In genomic region chrX:16812080-16812479, GRCm38 (mm10) we compare ENCODE assay signal across 19 mouse cellular contexts.
"Had no signal": no experiment of that assay in that cellular context is flagged by ENCODE, and none has a peak within 500 bp of the region (broad histone marks: within the 10 kb centered on the region; RNA-seq: fewer than 3 reads in every experiment).

No protein-coding gene starts in this region.

- H3K27ac ChIP-seq: kidney, postnatal 0 days; limb, embryonic 12.5 days; limb, embryonic 15.5 days; liver, embryonic 12.5 days; liver, embryonic 15.5 days; macrophage; midbrain, embryonic 12.5 days; midbrain, embryonic 15.5 days; neural tube, embryonic 12.5 days; neural tube, embryonic 15.5 days had no signal

- H3K9ac ChIP-seq: limb, embryonic 12.5 days; limb, embryonic 15.5 days; liver, embryonic 12.5 days; liver, embryonic 15.5 days; lung, embryonic 14.5 days; midbrain, embryonic 12.5 days; midbrain, embryonic 15.5 days; neural tube, embryonic 12.5 days; neural tube, embryonic 15.5 days had no signal

- DNase-seq: kidney, adult 2 months; kidney, postnatal 25 days; left cerebral cortex, postnatal 4 days; lung, embryonic 14.5 days; right cerebral cortex, adult 18-20 months; right cerebral cortex, postnatal 14 days; right cerebral cortex, postnatal 4 days; thymus, adult 18-20 months; thymus, postnatal 36 days had no signal

- H3K4me1 ChIP-seq: limb, embryonic 12.5 days; limb, embryonic 15.5 days; liver, embryonic 12.5 days; liver, embryonic 15.5 days; midbrain, embryonic 12.5 days; midbrain, embryonic 15.5 days; neural tube, embryonic 12.5 days; neural tube, embryonic 15.5 days had no signal

- H3K9me3 ChIP-seq: limb, embryonic 12.5 days; limb, embryonic 15.5 days; liver, embryonic 12.5 days; liver, embryonic 15.5 days; midbrain, embryonic 12.5 days; midbrain, embryonic 15.5 days; neural tube, embryonic 12.5 days; neural tube, embryonic 15.5 days had no signal

- H3K4me2 ChIP-seq: limb, embryonic 12.5 days; limb, embryonic 15.5 days; liver, embryonic 12.5 days; liver, embryonic 15.5 days; lung, embryonic 14.5 days; midbrain, embryonic 12.5 days; midbrain, embryonic 15.5 days; neural tube, embryonic 12.5 days; neural tube, embryonic 15.5 days had no signal

- H3K27me3 ChIP-seq: limb, embryonic 12.5 days; limb, embryonic 15.5 days; liver, embryonic 12.5 days; liver, embryonic 15.5 days; midbrain, embryonic 12.5 days; midbrain, embryonic 15.5 days; neural tube, embryonic 12.5 days; neural tube, embryonic 15.5 days had no signal

- H3K36me3 ChIP-seq: limb, embryonic 12.5 days; limb, embryonic 15.5 days; liver, embryonic 12.5 days; liver, embryonic 15.5 days; midbrain, embryonic 12.5 days; midbrain, embryonic 15.5 days; neural tube, embryonic 12.5 days; neural tube, embryonic 15.5 days had no signal

- ATAC-seq: liver, embryonic 12.5 days; midbrain, embryonic 15.5 days had no signal

- H3K4me3 ChIP-seq: limb, embryonic 12.5 days; limb, embryonic 15.5 days; liver, embryonic 12.5 days; liver, embryonic 15.5 days; midbrain, embryonic 12.5 days; midbrain, embryonic 15.5 days; neural tube, embryonic 12.5 days; neural tube, embryonic 15.5 days had no signal
